Mouse (Mus musculus) ES-E14 (cell line): ENCODE results near the gene Clic6.

Source experiments
- CHD2 ChIP-seq: IDR thresholded peaks from 2 replicates; pipeline ENCODE4 v1.6.1; 2014; ENCODE audit warnings: mild to moderate bottlenecking, low read depth, low read length, inconsistent platforms
- MAFK ChIP-seq: IDR thresholded peaks from 2 replicates; pipeline ENCODE4 v1.6.1; 2014; ENCODE audit warnings: mild to moderate bottlenecking, low read depth, low read length, inconsistent platforms; ENCODE audit not compliant: insufficient read depth
- ZNF384 ChIP-seq: IDR thresholded peaks from 2 replicates; pipeline ENCODE4 v1.6.1; 2012; ENCODE audit warnings: low read depth, low read length, inconsistent platforms

- TF ChIP-seq ZNF384, result no peak
- no peak for TF ChIP-seq MAFK
- TF ChIP-seq CHD2, result no peak
These were observed 52.8 kb downstream of the Clic6 start for GRCm38 (mm10) chr16:92538356-92538755.
